Mouse (Mus musculus): Measurements from ENCODE around the gene 2610507B11Rik.

DNA sequence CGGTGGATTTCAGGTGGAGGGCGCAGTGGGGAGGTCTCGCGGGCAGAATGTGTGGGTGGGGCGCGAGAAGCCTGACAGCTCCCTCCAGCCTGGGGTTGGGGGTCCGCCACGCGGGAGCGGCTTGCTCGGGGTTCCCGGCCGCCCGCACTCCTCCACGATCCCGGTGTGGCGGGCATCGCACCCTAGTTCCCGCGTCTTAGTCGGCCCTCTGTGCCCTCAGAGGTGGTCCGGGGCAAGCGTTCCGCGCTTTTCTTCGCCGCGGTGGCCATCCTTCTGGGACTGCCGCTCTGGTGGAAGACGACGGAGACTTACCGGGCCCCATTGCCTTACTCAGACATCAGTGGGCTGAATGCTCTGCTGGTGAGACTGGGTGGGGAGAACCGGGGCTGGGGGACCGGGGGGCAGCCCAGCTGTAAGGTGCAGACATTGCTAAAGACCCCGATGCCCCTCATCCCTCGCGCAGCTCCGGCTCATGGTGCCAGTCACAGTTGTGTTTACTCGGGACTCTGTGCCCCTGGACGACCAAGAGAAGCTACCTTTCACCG is 67.0 kb downstream of the 2610507B11Rik start:
- no peak for TF ChIP-seq EP300 (IDR thresholded peaks at IDR 0.05; ENCODE audit: insufficient read depth, low read depth, low read length)
- no peak for TF ChIP-seq CTCF (IDR thresholded peaks at IDR 0.05; ENCODE audit: low read depth, low read length)

Measured in ES-Bruce4 (cell line).